Mouse (Mus musculus) small intestine, adult 2 months (tissue): ENCODE data around the gene Clstn1.

Experiments
- CTCF ChIP-seq: fragments of 200-500 bp; IDR thresholded peaks from 2 replicates; pipeline ENCODE4 v1.5.1; 2012; ENCODE audit warnings: low read depth, mild to moderate bottlenecking, control low read depth, inconsistent platforms, low read length, moderate library complexity, mixed read lengths; ENCODE audit not compliant: insufficient replicate concordance, insufficient read length; ENCODE audit errors: extremely low read depth
- POLR2A ChIP-seq: fragments of 200-500 bp; IDR thresholded peaks from 2 replicates; pipeline ENCODE4 v1.6.1; 2012; ENCODE audit warnings: low read depth, mild to moderate bottlenecking, control low read depth, inconsistent platforms, low read length, moderate library complexity

DNA sequence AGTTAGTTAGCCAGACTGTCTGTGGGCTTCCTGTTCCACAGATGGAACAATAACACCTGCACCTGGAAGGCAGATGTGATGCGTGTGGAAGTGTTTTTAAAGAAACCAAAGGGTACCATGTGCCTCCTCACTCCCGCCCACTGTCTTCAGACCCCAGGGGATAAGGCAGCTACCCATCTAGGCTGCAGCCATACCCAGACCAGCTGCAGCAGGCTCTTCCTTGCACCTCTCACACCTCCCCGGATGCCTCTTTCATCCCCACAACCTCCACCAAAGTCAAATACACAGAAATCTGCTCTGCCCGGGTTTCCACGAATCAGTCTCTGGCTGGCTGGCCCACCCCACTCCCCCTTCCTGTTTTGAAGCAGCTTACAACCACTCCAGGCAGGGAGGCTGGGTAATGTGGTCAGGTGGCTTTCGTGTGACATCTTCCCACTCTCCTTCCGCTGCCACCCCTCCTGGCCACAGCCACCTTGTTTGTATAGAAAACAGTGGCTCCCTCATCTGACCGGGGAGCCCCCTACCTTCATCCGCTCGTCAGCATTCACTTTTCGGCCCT lies 71.7 kb downstream of the Clstn1 start:
- TF ChIP-seq CTCF (no peak), POLR2A (no peak)
